Mouse (Mus musculus): ENCODE results near the gene Ubac2.
A peak's percentile ranks its signal among the peaks of the same experiment; 100 is the strongest.
"Not testable (repeated sequence)": the region's sequence is repeated elsewhere in the genome, so short reads cannot be mapped to it uniquely, and the experiment has no call there.

Gene Ubac2

DNA sequence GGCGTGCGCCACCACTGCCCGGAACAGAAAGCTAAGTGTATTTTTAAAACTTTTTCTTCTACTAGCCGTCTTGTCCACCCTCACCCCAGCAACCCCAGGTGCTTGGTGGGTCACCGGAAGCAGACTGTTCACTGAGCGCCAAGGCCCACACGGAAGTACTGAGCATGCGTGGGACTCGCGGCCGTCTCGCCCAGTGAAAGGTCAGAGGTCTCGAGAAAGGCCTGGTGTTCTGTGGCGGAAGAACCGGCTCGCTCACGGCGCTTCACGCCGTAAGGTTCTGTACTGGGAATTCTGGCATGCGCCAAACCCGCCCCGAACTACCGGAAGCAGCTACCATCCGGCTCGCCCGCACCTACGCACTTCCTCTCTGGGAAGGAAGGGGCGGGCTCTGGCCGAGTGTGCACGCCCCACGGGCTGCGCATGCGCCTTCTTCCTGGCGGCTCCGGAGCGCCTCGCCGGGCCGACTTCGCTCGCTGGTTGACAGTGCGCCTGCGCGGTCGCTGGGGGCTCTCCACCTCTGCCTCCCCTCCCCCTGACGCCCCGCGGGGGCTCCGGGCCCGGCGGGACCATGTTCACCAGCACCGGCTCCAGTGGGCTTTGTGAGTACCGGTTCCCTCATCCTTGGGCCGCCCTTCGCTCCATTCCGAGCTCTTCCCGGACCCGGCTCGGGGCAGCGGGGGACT is at the start of gene Ubac2:
Gene Ubac2 (plus strand): TSS at position 445 of the 683 bp plus-strand sequence.
- DNase-seq: peak; percentile 99

- DNase-seq: no peak
These were observed 48.5 kb upstream of the Ubac2 start for GRCm38 (mm10) chr14:121829816-121830442.

DNA sequence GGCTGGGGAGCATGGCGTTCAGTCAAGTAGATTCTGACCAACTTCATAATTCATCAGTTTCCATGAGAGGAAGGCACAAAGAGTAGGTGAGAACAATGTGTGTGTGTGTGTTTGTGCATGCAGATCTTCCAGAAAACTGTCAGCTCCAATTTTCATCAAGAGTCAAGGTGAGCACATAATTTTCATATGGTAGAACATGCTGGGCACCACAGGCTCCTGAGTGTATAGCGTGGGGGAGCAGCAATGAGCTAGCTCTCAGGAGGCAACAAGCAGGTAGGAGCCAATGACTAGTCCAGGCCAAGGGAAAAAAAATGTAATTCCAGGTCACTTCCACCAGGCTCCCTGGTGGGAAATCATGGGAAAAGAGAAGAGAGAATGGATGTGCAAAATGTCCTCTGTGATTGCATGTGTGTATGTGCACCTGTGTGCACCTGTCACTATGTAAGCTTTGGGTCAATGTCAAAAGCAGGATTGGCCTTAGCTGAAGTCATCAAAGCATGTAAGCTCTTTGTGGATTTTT is 45.4 kb upstream of the Ubac2 start:
- DNase-seq: no peak

DNA sequence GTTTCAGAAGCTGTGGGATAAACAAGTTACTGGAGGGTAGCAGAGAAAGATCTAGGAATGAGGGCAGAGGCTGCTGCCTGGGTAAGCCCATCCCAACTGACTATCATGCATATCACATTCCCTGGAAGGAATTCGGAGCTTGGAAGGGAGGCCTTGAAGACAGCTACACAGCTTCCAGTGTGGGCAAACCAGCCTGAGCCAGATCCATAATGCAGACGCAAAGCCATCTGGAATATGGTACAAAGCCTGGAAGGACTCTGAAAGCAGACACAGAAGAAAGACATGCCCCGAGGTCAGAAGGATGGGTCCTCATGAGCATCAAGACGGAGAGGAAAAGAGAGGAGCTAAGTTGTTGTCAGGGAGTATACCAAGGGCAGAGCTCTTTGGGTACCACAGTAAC is 40.3 kb upstream of the Ubac2 start:
- no peak for DNase-seq

- no peak for DNase-seq
These were observed 38.2 kb upstream of the Ubac2 start for GRCm38 (mm10) chr14:121840217-121840616.

DNA sequence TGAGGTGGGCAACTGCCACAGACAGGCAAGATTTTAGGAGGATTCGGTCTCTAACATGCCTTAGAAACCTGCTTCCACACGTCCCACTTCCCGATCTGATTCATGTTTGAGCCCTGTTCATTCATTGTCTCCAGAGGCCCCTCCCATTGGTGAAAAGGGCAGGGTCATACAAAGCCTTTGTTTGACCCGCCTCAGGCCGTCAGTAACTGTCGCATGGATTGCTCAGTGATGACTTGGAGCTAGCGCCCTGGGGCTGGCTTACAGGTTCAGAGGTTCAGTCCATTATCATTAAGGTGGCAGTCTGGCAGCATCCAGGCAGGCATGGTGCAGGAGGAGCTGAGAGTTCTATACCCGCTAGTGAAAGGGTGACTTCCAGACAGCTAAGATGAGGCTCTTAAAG is 33.9 kb upstream of the Ubac2 start:
- no peak for DNase-seq

DNA sequence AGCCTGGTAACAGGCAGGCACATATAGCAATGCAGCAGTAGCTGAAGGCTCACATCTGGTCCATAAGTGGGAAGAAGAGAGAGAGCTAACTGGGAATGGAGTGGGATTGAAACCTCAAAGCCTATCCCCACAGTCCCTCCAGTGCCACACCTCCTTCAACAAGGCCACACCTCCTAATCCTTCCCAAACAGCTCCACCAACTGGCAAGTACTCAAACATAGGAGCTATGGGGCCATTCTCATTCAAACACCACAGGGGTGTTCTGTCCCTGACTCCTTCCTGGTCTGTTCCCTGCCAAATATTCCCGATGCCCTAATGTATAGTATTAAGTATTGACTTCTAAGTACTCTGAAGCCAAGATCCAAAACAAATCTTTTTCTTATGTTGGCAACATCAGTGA is 27.2 kb upstream of the Ubac2 start:
- DNase-seq: no peak

DNA sequence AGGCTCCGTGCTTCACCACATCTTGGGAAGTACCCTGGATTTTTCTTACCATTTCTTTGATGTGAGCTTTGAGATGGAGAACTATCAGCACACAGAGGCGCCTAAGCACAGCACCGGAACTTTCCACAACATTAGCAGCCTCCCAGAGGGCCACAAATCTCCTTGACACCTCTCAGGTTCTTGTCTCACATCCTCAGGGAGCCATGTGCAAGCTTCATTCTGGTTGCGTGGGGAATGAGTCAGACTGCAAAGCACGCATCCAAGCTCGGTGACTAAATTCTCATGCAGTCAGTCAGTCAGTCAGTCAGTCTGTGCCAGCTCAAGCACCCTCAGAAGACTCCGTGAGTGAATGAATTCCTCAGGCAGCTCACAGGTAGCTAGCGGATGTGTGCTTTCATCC is 25.9 kb upstream of the Ubac2 start:
- no peak for DNase-seq

DNA sequence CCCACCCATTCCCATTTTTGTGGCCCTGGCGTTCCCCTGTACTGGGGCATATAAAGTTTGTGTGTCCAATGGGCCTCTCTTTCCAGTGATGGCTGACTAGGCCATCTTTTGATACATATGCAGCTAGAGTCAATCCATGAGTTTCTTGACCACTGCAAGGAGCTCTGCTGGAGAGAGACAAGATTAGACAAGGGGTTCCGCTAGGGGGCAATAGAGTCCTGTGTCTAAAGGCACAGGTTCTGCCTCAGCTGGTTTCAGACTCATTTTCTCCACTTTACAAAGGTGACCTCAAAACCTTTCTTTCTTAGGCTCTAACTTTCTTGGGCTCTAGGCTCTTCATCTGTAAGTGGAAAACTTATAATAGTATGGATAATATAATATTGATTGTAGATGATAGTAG is 13.3 kb upstream of the Ubac2 start:
- DNase-seq: peak; percentile 88

DNA sequence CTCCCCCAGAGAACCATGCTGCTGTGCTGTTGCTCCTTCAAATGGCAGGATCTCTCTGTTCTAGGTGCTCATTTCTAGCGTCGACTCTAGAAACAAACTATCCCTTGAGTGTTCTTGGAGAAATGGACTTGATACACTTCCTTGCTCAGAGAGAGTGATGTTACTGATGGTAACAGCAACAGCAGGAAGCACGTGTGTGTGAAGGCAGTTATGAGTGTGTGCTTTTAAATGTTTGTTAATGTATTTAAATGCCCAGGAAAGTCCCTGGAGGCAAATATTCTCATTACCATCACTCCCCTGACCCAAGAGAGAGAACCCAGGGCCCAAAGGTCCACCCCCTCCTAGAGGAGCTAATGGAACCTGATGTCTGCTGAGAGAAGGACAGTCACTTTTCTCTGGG is 11.8 kb upstream of the Ubac2 start:
- no peak for DNase-seq

GRCm38 (mm10) chr14:121869111-121869510 is 9.3 kb upstream of the Ubac2 start:
- peak; percentile 45 for DNase-seq

DNA sequence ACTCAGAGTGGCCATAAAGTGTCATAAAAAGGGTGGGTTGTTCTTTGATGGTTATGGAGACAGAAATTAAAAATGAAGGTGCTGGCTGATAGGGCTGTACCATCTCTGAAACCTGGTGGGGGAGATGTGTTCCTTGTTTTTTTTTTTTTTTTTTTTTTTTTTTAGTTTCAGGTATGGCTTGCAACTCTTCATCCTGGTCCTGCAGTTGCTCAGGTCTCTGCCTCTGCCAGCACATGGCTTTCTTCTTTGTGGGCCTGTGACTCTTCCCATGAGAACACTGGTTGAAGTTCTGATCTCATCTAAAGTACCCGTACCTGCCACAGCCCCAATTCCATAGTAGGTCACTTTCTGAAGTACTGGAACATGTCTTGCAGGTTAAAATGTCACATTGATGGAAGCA is 5.7 kb upstream of the Ubac2 start:
- DNase-seq: no peak

- no peak for DNase-seq
These were observed 5.2 kb upstream of the Ubac2 start for GRCm38 (mm10) chr14:121873172-121873571.

- DNase-seq: no peak
These were observed 4.8 kb upstream of the Ubac2 start for GRCm38 (mm10) chr14:121873646-121874045.

DNA sequence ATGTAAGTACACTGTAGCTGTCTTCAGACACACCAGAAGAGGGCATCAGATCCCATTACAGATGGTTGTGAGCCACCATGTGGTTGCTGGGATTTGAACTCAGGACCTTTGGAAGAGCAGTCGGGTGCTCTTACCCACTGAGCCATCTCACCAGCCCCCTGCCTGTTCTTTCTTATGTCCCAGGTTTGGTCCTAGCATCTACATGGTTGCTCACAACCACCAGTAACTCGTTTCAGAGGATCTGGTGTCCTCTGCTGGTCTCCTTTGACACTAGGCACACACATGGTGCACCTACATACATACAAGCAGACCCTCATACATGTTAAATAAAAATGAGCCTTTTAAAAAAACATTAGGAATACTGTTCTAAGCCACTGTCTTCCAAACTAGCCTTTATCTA is 2.2 kb upstream of the Ubac2 start:
- DNase-seq: not testable (repeated sequence)

- no peak for DNase-seq
These were observed 1.6 kb upstream of the Ubac2 start for GRCm38 (mm10) chr14:121876860-121877259.

DNA sequence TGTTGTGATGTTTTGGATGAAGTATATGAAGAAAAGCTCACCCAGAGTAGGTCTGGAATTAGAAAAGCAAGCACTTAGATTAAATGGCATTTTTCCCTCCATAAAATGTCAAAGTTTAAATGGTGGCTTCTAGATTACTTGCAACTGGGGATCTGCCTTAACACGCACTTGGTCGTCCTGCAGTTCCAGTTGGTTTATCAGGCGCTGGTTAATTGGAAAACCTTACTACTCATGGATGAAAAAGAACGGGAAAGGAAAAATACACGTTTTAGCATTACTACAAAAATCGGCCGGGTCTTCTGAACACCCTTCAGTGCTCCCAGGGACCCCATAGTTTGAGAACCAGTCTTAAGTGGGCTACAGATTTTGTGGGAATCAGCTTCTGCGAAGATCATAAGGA is 780 bp upstream of the Ubac2 start:
- DNase-seq: no peak

GRCm38 (mm10) chr14:121878859-121879206 is 413 bp downstream of the Ubac2 start:
- DNase-seq: no peak

DNA sequence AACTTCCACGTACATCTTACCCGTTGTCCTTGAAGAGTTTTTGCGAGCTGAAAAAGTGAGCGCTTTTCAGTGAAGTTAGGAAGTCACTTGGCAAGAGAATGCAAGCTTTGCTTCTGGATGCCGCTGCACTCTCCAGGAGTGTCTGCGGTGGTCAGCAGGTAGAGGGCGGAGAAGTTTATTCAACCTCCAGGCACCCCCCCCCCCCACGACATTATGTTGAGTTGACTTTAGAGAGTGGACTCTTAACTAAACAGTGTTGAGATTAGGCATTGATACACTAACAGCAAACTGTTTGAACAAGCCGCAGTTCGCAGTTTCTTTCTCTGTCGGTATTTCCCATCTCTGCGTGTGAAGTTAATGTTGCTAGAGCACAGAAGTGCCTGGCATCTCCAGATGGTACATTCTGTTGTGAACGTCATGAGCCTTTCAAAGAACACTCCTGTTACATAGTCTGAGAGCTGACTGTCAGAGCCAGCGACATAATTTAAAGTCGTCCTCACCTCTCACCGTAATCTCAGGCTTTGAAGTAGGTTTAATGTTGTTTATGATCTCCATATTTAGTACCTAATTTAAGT is 933 bp downstream of the Ubac2 start:
- DNase-seq: no peak

DNA sequence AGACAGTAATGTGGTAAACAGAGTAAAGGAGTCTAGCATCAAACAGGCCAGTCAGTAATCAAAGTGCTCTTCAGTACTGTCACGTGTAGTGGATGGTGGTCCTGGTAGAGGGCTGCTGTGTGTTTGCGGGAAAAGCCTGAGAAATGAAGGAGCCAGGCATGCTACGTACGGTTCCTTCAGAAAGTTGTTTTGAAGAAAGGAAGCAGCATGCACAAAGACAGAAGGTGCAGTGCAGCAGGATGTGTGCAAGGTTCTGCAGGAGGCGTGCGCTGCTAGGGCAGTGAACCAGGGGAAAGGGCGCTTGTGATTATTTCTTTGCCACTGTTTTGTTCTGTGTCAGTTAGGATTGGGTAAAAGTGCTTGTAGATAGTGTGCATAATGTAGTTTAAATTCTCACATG is 2.8 kb downstream of the Ubac2 start:
- no peak for DNase-seq

DNA sequence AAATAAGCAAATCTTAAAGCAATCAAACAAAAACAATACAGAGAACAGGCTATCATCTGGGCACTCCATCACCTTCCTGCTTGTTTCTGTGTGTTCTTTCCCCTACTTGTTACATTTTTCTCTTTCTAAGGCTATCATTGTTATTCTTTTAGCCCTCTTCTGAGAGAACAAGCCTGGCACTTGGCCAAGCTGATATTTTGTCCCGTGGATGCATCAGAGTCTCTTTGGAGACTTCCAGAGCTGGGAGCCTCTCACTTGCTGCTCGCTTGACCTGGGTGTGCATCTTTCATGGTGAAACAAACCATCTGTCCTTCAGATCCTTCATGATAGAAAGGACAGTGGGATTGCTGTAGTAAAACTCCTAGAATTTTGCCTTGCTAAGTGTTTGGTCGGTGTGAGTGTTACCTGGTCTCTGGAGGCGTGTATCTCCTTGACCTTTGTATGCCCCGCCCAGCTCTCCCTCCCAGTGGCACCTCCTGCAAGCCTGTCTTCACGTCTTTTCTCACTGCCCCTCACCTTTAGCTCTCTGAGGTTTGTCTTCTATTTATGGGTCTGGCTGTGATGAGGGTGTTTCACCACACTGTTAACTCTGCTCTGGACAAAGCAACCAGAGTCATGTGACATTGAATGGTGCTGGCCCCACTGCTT is 5.9 kb downstream of the Ubac2 start:
- peak; percentile 60 for DNase-seq

DNA sequence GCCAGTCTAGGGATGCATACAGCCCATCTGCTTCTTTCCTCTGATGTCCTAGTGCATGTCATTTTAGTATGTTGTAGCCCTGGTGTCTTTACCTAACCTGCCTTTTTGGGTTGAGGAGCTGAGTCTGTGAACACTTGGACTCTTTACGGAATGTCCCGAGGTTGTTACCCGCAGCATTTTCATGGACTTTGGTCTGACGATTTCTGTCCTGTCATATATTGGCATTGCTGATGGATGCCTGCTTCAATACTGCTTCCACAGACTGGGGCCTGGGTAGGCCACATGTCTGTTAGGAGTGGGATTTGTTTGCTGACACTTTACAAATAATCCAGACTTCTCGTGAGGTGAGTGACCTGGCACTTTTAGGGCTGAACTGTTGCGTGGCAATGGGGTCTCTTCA is 15.3 kb downstream of the Ubac2 start:
- DNase-seq: no peak

- no peak for DNase-seq
These were observed 16.2 kb downstream of the Ubac2 start for GRCm38 (mm10) chr14:121894511-121895135.

All from lung, postnatal 10 days (tissue).